Mouse (Mus musculus): Measurements from ENCODE around the gene Lingo2. TPM values are rescaled to one million over a fixed set of nuclear protein-coding genes. Genes with fewer than 3 reads are reported as not detected.

Gene Lingo2
- polyA plus RNA-seq, 1 experiment from 2014 or later, result 0.40 TPM

GRCm38 (mm10) chr4:36305228-36305627 lies 646.3 kb downstream of the Lingo2 start:
- H3K36me3 ChIP-seq, result no peaks in the 10 kb centered on the region
- 81% methylated on average over 1 of the region's 1 CpGs for WGBS
- no peak overlapping the region for H3K27ac ChIP-seq (replicated peaks)
- H3K9me3 ChIP-seq, result no peaks in the 10 kb centered on the region
- H3K4me2 ChIP-seq, result no peak overlapping the region
- H3K9ac ChIP-seq, result no peak overlapping the region
- no peaks in the 10 kb centered on the region for H3K4me1 ChIP-seq
- H3K4me3 ChIP-seq, result no peak overlapping the region
- H3K27me3 ChIP-seq (replicated peaks), result no peaks in the 10 kb centered on the region
- ATAC-seq (ENCODE audit: extremely low read depth, insufficient number of reproducible peaks, low FRiP score, low TSS enrichment), result no peak

- no peak overlapping the region for H3K4me3 ChIP-seq
- no peak for ATAC-seq (ENCODE audit: extremely low read depth, insufficient number of reproducible peaks, low FRiP score, low TSS enrichment)
- H3K27me3 ChIP-seq (replicated peaks), result no peaks in the 10 kb centered on the region
- H3K9ac ChIP-seq, result no peak overlapping the region
- 0 out of 2 replicates have a peak, but pooled peaks cover 5% of the 10 kb centered on the region for H3K4me1 ChIP-seq
- no peaks in the 10 kb centered on the region for H3K9me3 ChIP-seq
- 69% methylated on average over 8 of the region's 8 CpGs for WGBS
- H3K27ac ChIP-seq (replicated peaks), result no peak overlapping the region
- no peaks in the 10 kb centered on the region for H3K36me3 ChIP-seq
- peak overlapping the region; percentile 65 for H3K4me2 ChIP-seq
These were observed 661.9 kb downstream of the Lingo2 start for GRCm38 (mm10) chr4:36289701-36290053.

GRCm38 (mm10) chr4:36288813-36289700 lies 662.5 kb downstream of the Lingo2 start:
- Histone ChIP-seq H3K27ac (replicated peaks) (no peak overlapping the region), H3K4me1 (0 out of 2 replicates have a peak, but pooled peaks cover 5% of the 10 kb centered on the region), H3K9me3 (no peaks in the 10 kb centered on the region), H3K27me3 (replicated peaks) (no peaks in the 10 kb centered on the region), H3K9ac (0 out of 2 replicates have a peak overlapping the region, but pooled peaks have one; percentile 54), H3K36me3 (no peaks in the 10 kb centered on the region), H3K4me3 (peak overlapping the region; percentile 37), H3K4me2 (peak overlapping the region; percentile 65)
- 39% methylated on average over 17 of the region's 17 CpGs for WGBS
- no peak for ATAC-seq (ENCODE audit: extremely low read depth, insufficient number of reproducible peaks, low FRiP score, low TSS enrichment)

GRCm38 (mm10) chr4:36262436-36263169 lies 688.9 kb downstream of the Lingo2 start:
- 81% methylated on average over 2 of the region's 2 CpGs for WGBS

GRCm38 (mm10) chr4:36186231-36186922 lies 765.2 kb downstream of the Lingo2 start:
- Histone ChIP-seq H3K4me3 (no peak overlapping the region), H3K9me3 (no peaks in the 10 kb centered on the region), H3K4me2 (peak overlapping the region; percentile 27), H3K4me1 (peaks cover 6% of the 10 kb centered on the region; the same call in 1 of the 2 replicates), H3K9ac (no peak overlapping the region), H3K27ac (replicated peaks) (no peak overlapping the region), H3K36me3 (no peaks in the 10 kb centered on the region), H3K27me3 (replicated peaks) (no peaks in the 10 kb centered on the region)
- ATAC-seq (ENCODE audit: extremely low read depth, insufficient number of reproducible peaks, low FRiP score, low TSS enrichment), result no peak
- 32% methylated on average over 7 of the region's 7 CpGs for WGBS

More at GRCm38 (mm10) chr4:36262436-36263169, 688.9 kb downstream of the Lingo2 start:
- no peak overlapping the region for H3K27ac ChIP-seq (replicated peaks)
- no peak overlapping the region for H3K4me3 ChIP-seq
- H3K4me2 ChIP-seq, result no peak overlapping the region
- no peak overlapping the region for H3K9ac ChIP-seq
- H3K4me1 ChIP-seq, result no peaks in the 10 kb centered on the region
- H3K36me3 ChIP-seq, result no peaks in the 10 kb centered on the region
- ATAC-seq (ENCODE audit: extremely low read depth, insufficient number of reproducible peaks, low FRiP score, low TSS enrichment), result no peak
- H3K27me3 ChIP-seq (replicated peaks), result no peaks in the 10 kb centered on the region
- no peaks in the 10 kb centered on the region for H3K9me3 ChIP-seq

GRCm38 (mm10) chr4:36183643-36184042 lies 767.9 kb downstream of the Lingo2 start:
- Histone ChIP-seq H3K4me3 (no peak overlapping the region), H3K4me2 (no peak overlapping the region)
- 36% methylated on average over 4 of the region's 4 CpGs for WGBS

GRCm38 (mm10) chr4:36170099-36170498 lies 781.4 kb downstream of the Lingo2 start:
- Histone ChIP-seq H3K27ac (replicated peaks) (no peak overlapping the region), H3K9ac (no peak overlapping the region), H3K4me3 (no peak overlapping the region), H3K4me2 (no peak overlapping the region), H3K36me3 (no peaks in the 10 kb centered on the region), H3K27me3 (replicated peaks) (no peaks in the 10 kb centered on the region), H3K4me1 (no peaks in the 10 kb centered on the region), H3K9me3 (no peaks in the 10 kb centered on the region)
- ATAC-seq (ENCODE audit: extremely low read depth, insufficient number of reproducible peaks, low FRiP score, low TSS enrichment), result no peak
- 21% methylated on average over 1 of the region's 1 CpGs for WGBS

More at GRCm38 (mm10) chr4:36183643-36184042, 767.9 kb downstream of the Lingo2 start:
- no peak for ATAC-seq (ENCODE audit: extremely low read depth, insufficient number of reproducible peaks, low FRiP score, low TSS enrichment)
- H3K27me3 ChIP-seq (replicated peaks), result no peaks in the 10 kb centered on the region
- H3K4me1 ChIP-seq, result peaks cover 6% of the 10 kb centered on the region; the same call in 1 of the 2 replicates
- no peak overlapping the region for H3K27ac ChIP-seq (replicated peaks)
- no peak overlapping the region for H3K9ac ChIP-seq
- no peaks in the 10 kb centered on the region for H3K9me3 ChIP-seq
- H3K36me3 ChIP-seq, result no peaks in the 10 kb centered on the region

GRCm38 (mm10) chr4:36131341-36131740 lies 820.2 kb downstream of the Lingo2 start:
- H3K27me3 ChIP-seq (replicated peaks), result no peaks in the 10 kb centered on the region
- no peaks in the 10 kb centered on the region for H3K9me3 ChIP-seq
- no peak overlapping the region for H3K27ac ChIP-seq (replicated peaks)
- no peak overlapping the region for H3K4me2 ChIP-seq
- H3K4me3 ChIP-seq, result no peak overlapping the region
- no peaks in the 10 kb centered on the region for H3K4me1 ChIP-seq
- H3K9ac ChIP-seq, result no peak overlapping the region
- ATAC-seq (ENCODE audit: extremely low read depth, insufficient number of reproducible peaks, low FRiP score, low TSS enrichment), result no peak
- H3K36me3 ChIP-seq, result no peaks in the 10 kb centered on the region

GRCm38 (mm10) chr4:36095482-36095881 lies 856.1 kb downstream of the Lingo2 start:
- no peak overlapping the region for H3K9ac ChIP-seq
- no peaks in the 10 kb centered on the region for H3K27me3 ChIP-seq (replicated peaks)
- ATAC-seq (ENCODE audit: extremely low read depth, insufficient number of reproducible peaks, low FRiP score, low TSS enrichment), result no peak
- H3K36me3 ChIP-seq, result no peaks in the 10 kb centered on the region
- H3K4me1 ChIP-seq, result no peaks in the 10 kb centered on the region
- no peak overlapping the region for H3K4me3 ChIP-seq
- H3K9me3 ChIP-seq, result no peaks in the 10 kb centered on the region
- 65% methylated on average over 4 of the region's 4 CpGs for WGBS
- H3K4me2 ChIP-seq, result no peak overlapping the region
- H3K27ac ChIP-seq (replicated peaks), result no peak overlapping the region

GRCm38 (mm10) chr4:36081095-36081852 lies 870.3 kb downstream of the Lingo2 start:
- Histone ChIP-seq H3K9me3 (no peaks in the 10 kb centered on the region), H3K9ac (no peak overlapping the region), H3K27me3 (replicated peaks) (no peaks in the 10 kb centered on the region), H3K36me3 (no peaks in the 10 kb centered on the region), H3K27ac (replicated peaks) (no peak overlapping the region), H3K4me3 (no peak overlapping the region), H3K4me1 (no peaks in the 10 kb centered on the region), H3K4me2 (no peak overlapping the region)
- 78% methylated on average over 3 of the region's 3 CpGs for WGBS
- no peak for ATAC-seq (ENCODE audit: extremely low read depth, insufficient number of reproducible peaks, low FRiP score, low TSS enrichment)

All from heart, embryonic 13.5 days (tissue).